Comparison of ENCODE assay signal across 22 mouse cellular contexts in genomic region chr14:21685411-21686146, GRCm38 (mm10). TPM values are rescaled to one million over a fixed set of nuclear protein-coding genes. Genes with fewer than 3 reads are reported as not detected.
DNase-seq lines count a peak whose midpoint lies in the region; ATAC-seq and TF ChIP-seq lines count a peak whose summit lies in the region.
"Had no signal": no experiment of that assay in that cellular context is flagged by ENCODE, and none has a peak within 500 bp of the region (broad histone marks: within the 10 kb centered on the region; RNA-seq: fewer than 3 reads in every experiment).

No protein-coding gene starts in this region.

- H3K9ac ChIP-seq in intestine, embryonic 14.5 days (ENCODE audit: low read length): no peak overlapping the region
- H3K9ac ChIP-seq in intestine, postnatal 0 days (ENCODE audit: low read depth, low read length): no peak overlapping the region
- H3K9ac ChIP-seq: liver, embryonic 15.5 days had no signal

- H3K27ac ChIP-seq in intestine, embryonic 14.5 days (ENCODE audit: low read depth): no peak overlapping the region
- H3K27ac ChIP-seq in intestine, postnatal 0 days (ENCODE audit: low read depth, low read length): no peak overlapping the region
- H3K27ac ChIP-seq in limb, embryonic 10.5 days: peak overlapping the region; percentile 79
- H3K27ac ChIP-seq: forebrain, embryonic 13.5 days; hindbrain, postnatal 0 days; liver, embryonic 15.5 days; neural tube, embryonic 13.5 days had no signal

- H3K9me3 ChIP-seq in intestine, embryonic 14.5 days (ENCODE audit: control insufficient read depth, low read length): no peaks in the 10 kb centered on the region
- H3K9me3 ChIP-seq in intestine, postnatal 0 days (ENCODE audit: control insufficient read depth): no peaks in the 10 kb centered on the region
- H3K9me3 ChIP-seq in E14TG2a.4 (ENCODE audit: low read length): no peaks in the 10 kb centered on the region
- H3K9me3 ChIP-seq in limb, embryonic 10.5 days (replicated peaks): no peaks in the 10 kb centered on the region
- H3K9me3 ChIP-seq: forebrain, embryonic 13.5 days; liver, embryonic 15.5 days; neural tube, embryonic 13.5 days had no signal

- no peak for ATAC-seq in intestine, embryonic 14.5 days (replicated peaks; ENCODE audit: low FRiP score, low TSS enrichment, low read depth)
- no peak for ATAC-seq in intestine, postnatal 0 days
- ATAC-seq: forebrain, embryonic 13.5 days; midbrain, embryonic 16.5 days had no signal

- peaks cover 9% of the 10 kb centered on the region; the same call in 1 of the 2 replicates for H3K27me3 ChIP-seq in intestine, embryonic 14.5 days (replicated peaks; ENCODE audit: control insufficient read depth, insufficient read depth, low read length)
- 0 out of 2 replicates have a peak, but pooled peaks cover 3% of the 10 kb centered on the region for H3K27me3 ChIP-seq in intestine, postnatal 0 days (replicated peaks; ENCODE audit: control insufficient read depth, insufficient read depth, low read length)
- H3K27me3 ChIP-seq in E14TG2a.4 (ENCODE audit: insufficient read depth, low read length): peaks cover 46% of the 10 kb centered on the region
- H3K27me3 ChIP-seq in limb, embryonic 10.5 days (ENCODE audit: low read depth, poor library complexity, severe bottlenecking): 0 out of 2 replicates have a peak, but pooled peaks cover 5% of the 10 kb centered on the region
- H3K27me3 ChIP-seq: CH12.LX had no signal

- peaks cover 9% of the 10 kb centered on the region for H3K4me1 ChIP-seq in intestine, embryonic 14.5 days (replicated peaks; ENCODE audit: control insufficient read depth, insufficient read depth, low read length)
- H3K4me1 ChIP-seq in intestine, postnatal 0 days (replicated peaks; ENCODE audit: control insufficient read depth, insufficient read depth, low read length): no peaks in the 10 kb centered on the region
- peaks cover 42% of the 10 kb centered on the region for H3K4me1 ChIP-seq in E14TG2a.4 (replicated peaks; ENCODE audit: low read depth, low read length)
- peaks cover 63% of the 10 kb centered on the region for H3K4me1 ChIP-seq in limb, embryonic 10.5 days

- peak overlapping the region; percentile 68; the same call in 1 of the 2 replicates for H3K4me2 ChIP-seq in intestine, embryonic 14.5 days (ENCODE audit: low read length)
- H3K4me2 ChIP-seq in intestine, postnatal 0 days (replicated peaks; ENCODE audit: low read depth): no peak overlapping the region

- WGBS in intestine, embryonic 14.5 days: 91% methylated on average over 10 of the region's 10 CpGs
- 90% methylated on average over 10 of the region's 10 CpGs for WGBS in intestine, postnatal 0 days
- WGBS in limb, embryonic 10.5 days: 86% methylated on average over 10 of the region's 10 CpGs

- no peak overlapping the region for H3K4me3 ChIP-seq in intestine, embryonic 14.5 days (ENCODE audit: low read depth, low read length)
- no peak overlapping the region for H3K4me3 ChIP-seq in intestine, postnatal 0 days (ENCODE audit: low read depth, low read length)
- peak overlapping the region; percentile 77; the same call in 1 of the 2 replicates for H3K4me3 ChIP-seq in E14TG2a.4 (replicated peaks; ENCODE audit: low read length)
- no peak overlapping the region for H3K4me3 ChIP-seq in limb, embryonic 10.5 days

- no peaks in the 10 kb centered on the region for H3K36me3 ChIP-seq in intestine, embryonic 14.5 days (ENCODE audit: control insufficient read depth, insufficient read depth, low read length)
- H3K36me3 ChIP-seq in intestine, postnatal 0 days (ENCODE audit: control insufficient read depth, insufficient read depth): no peaks in the 10 kb centered on the region
- H3K36me3 ChIP-seq in E14TG2a.4 (ENCODE audit: insufficient read depth, low read length): no peaks in the 10 kb centered on the region
- H3K36me3 ChIP-seq in limb, embryonic 10.5 days: no peaks in the 10 kb centered on the region
- H3K36me3 ChIP-seq: liver, embryonic 15.5 days; neural tube, embryonic 13.5 days had no signal

- no peak for TF ChIP-seq CTCF in intestine, postnatal 0 days (IDR thresholded peaks at IDR 0.05; ENCODE audit: low read depth)
- TF ChIP-seq CTCF in E14TG2a.4 (conservative IDR thresholded peaks at IDR 0.05; ENCODE audit: low read length): no peak

- DNase-seq in adrenal gland, adult 2 months: peak; percentile 35
- no peak for DNase-seq in adrenal gland, postnatal 4 days (ENCODE audit: low spot score in 2 of 2)
- no peak for DNase-seq in intestine, embryonic 14.5 days (ENCODE audit: low spot score)
- DNase-seq in limb, embryonic 10.5 days (ENCODE audit: low spot score): no peak
- no peak for DNase-seq in thymus, postnatal 4 days
- no peak for DNase-seq in frontal cortex, postnatal 25 days (ENCODE audit: low spot score in 2 of 2)
- DNase-seq: adrenal gland, postnatal 25 days; cerebellum, adult 9-11 months; heart, postnatal 36 days; kidney, adult 9 months; right cerebral cortex, postnatal 4 days had no signal

RNA-seq across cellular contexts. Expression of gene Dupd1, which starts 28.8 kb away (rescaled TPM):
- total RNA-seq in adrenal gland, adult 2 months (2021): under 1 TPM; 0.58 to 0.62 TPM
- polyA plus RNA-seq in adrenal gland, adult 2 months (2012; rRNA removed): 0.40 and 0.49 TPM in 2 replicates
- total RNA-seq in adrenal gland, postnatal 4 days (2021): 1 to 10 TPM; 1.1 to 1.4 TPM
- polyA plus RNA-seq in intestine, embryonic 14.5 days (2014; fragmentation: Nextera tagmentation; extraction: Ambion mirVana): not detected in 2 replicates
- not detected in 2 replicates for polyA plus RNA-seq in intestine, postnatal 0 days (2015; fragmentation: Nextera tagmentation; extraction: Ambion mirVana)
- polyA plus RNA-seq in limb, embryonic 10.5 days (2016; fragmentation: Nextera tagmentation; extraction: Ambion mirVana): 0.45 TPM in 1 of 2 replicates, not detected in the other
- total RNA-seq: CH12.LX; heart, postnatal 36 days; hindbrain, postnatal 0 days; megakaryocyte, adult 5-6 weeks had no signal
- polyA plus RNA-seq: forebrain, embryonic 13.5 days; heart, embryonic 11.5 days; neural tube, embryonic 13.5 days; urinary bladder, adult 2 months had no signal
